Mouse (Mus musculus): ENCODE results near the gene Cryab.

Cryab gene

DNA sequence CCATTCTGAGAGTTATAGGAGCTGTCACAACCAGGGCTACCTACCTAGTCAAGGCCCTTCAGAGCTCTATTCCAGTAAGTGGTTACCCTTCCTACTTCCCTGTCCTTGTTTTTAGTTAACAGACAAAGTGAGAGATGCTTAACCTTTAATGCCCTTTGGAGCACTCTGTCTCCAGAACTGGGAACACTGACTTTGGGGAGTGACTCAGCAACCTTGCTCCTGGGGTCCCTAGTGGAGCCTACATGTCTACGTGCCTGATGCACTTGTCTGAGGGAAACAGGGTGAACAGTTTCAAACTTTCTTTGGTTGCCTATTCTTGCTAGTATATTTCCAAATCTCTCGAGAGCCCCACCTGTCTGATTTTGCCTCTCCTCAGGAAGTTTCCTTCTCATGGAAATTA lies 8.4 kb upstream of the Cryab start:
- no peak for DNase-seq (ENCODE audit: low read depth, low spot score)

DNA sequence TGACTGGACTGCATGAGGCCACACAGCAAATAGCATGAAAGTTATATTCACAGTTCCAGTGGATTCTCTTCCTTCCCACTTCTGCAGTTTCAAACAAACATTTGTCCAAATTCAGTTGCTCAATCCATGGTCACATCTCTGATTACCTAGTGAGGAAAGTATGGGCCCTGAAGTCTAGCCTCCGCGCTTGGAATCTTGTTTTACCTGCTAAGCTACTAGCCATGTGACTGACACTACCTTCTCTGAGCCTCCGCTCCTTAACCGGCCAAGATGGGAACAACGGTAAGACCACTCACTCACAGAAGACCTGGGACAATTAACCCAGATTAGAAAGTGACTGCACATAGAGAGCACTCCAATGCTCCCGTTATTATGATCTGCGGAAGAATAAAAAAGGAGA lies 5.3 kb upstream of the Cryab start:
- DNase-seq (ENCODE audit: low read depth, low spot score) = no peak

DNA sequence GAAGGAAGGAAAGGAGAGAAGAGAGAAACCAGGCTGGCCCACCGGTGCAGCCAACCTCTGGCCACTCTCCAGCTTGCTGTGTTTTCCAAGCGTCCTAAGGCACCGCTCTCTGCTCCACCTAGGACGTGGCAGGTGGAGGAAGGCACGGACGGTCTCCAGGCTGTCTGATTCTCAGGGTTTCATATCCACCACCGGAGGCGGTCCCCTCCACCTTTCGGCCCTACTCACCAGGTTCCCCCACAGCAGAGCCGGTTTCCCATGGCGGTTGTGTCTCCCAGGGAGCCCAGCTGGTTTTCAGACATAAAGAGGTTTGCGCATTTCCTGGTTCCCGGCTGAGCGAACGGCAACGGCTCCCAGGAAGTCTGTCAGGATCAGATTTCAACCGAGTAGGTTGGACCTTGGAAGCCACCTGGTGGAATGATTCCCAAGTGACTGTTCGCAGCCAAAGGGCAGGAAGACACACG lies 4.9 kb upstream of the Cryab start, which contains the start of gene 2310030G06Rik:
Gene 2310030G06Rik (minus strand): TSS at position 323 of the 464 bp plus-strand sequence.
- DNase-seq (ENCODE audit: low read depth, low spot score) = no peak

DNA sequence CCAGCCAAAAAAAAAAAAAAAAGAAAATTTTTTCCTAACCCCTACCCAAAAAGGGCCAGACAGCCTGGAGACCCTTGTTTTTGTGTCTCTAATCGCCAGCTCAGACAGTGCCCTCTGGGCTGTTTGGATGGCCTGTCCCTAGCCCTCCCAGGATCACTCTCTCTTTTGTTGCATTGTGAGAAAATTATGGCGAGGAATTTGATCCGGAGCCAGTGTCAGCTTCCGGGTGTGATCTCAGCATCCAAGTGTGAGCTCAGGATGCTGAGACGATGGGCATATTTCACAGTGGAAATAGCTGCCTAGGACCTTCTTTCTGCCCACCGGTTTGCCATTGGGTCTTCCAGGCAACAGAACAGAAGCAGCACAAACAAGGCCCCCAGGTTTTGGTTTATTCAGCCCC lies 419 bp upstream of the Cryab start:
- no peak for DNase-seq (ENCODE audit: low read depth, low spot score)

DNA sequence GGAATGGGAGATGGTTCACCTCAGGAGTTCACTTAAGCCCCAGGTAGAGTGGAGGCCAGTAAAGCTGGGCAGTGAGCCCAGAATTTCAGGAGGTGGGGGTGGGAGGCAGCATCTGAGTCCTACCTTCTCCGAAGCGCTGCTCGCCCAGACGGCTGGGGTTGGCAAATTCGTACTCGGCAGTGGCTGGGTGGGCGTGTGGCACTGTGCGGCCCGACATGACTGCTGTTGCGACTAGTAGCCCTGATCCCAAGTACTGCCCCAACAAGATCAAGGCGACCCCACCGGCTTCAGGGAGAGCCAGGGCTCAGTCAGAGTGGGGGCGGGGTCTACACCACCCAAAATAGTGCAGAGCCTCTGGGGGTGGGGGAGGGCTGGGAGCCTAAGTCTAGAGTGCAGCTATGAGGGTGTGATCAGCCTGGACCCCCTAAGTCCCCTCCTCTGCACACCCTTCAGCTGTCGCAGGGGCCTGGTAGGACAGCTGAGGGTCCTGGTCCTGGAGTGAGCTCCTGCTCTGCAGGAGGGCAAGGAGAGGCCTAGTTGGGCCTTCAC lies 1.0 kb downstream of the Cryab start, which contains the start of gene Hspb2:
Gene Hspb2 (minus strand): TSS at position 301 of the 549 bp plus-strand sequence.
- no peak for DNase-seq (ENCODE audit: low read depth, low spot score)

DNA sequence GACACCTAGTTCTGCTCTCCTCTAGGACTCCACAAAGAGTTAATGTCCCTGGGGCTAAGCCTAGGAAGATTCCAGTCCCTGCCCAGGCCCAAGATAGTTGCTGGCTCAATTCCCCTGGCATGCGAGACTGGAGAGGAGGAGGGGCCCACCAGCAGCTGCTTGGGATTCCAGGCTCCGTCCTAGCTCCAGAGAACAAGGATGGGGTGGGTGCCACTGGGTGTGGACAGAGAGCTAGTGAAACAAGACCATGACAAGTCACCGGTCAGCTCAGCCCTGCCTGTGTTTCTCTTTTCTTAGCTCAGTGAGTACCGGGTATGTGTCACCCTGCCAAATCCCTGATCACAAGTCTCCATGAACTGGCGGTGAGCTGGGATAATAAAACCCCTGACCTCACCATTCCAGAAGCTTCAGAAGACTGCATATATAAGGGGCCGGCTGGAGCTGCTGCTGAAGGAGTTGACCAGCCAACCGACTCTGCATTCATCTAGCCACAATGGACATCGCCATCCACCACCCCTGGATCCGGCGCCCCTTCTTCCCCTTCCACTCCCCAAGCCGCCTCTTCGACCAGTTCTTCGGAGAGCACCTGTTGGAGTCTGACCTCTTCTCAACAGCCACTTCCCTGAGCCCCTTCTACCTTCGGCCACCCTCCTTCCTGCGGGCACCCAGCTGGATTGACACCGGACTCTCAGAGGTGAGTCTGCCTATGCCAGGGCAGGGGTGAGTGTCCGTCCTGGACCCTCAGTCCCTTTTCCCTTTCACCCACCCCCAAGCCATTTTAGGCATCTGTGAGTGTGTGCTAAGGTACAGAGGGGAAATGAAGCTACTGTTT lies 1.9 kb downstream of the Cryab start:
- DNase-seq (ENCODE audit: low read depth, low spot score) = peak; percentile 91

DNA sequence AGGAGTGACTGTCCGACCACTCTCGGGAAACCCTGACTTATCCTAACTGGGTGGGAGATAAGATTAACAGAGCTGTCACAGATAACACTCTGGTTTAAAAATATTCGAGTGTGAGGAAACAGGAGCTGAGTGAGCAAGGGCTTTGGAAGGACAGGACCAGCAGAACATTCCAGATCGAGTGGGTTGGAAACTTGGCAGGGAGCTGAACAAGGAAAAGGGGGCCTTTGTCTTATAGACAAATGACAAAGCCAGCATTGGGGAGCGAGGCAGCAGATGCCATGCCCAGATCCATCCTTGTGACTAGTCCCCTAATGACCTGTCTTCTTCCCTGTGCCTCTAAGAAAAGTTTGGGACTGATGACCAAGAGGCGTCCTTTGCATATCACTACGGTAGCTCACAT lies 2.8 kb downstream of the Cryab start:
- DNase-seq (ENCODE audit: low read depth, low spot score) = no peak

DNA sequence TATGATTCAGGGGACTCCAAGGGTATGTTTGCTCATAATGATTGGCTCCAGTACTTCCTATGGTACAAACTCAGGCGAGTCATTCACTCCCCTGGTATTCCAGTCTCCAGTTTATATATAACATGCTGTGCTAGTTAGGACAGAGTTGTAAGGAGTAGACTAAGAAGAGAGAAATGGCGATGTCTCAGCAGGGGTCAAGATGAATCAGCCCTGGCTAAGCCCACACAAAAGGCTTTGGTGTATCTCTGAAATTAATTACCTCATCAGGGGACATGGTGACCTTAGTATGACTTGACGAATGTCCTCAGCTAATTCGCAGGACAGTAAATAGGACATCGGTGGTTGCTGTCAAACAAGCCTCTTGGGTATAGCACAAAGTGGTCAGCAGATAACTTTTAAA lies 5.6 kb downstream of the Cryab start:
- DNase-seq (ENCODE audit: low read depth, low spot score) = peak; percentile 7

DNA sequence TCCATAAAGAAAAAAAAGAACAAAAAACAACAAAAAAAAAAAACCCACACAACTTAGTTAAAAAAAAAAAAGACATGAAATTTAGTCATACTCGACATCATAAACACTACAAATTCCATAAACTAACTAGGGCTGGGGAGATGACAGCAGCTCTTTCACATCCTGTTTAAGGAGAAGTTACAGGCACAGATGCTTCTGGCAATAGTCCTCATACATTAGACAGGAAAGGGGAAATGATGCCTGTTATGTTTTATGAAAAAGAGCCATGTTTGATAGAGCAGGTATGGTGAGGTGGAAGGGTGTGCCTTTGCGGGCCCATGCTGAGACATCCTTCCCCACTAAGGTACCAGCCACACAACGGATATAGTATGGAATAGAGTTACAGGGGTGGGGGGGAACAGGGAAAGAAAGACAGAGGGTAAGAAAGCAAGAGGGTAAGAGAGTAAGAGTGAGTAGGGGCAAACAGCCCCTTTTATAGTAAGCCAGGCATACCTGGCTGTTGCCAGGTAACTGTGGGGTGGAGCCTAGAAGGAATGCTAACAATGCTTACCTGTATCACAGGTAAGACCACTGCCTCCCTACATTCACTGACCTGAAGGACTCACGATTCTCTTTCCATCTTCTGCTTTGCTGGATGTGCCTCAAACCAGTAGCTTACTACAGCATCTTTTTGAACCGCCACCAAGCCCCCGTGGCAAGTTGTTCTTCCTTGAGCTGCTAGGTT lies 10.6 kb downstream of the Cryab start:
- DNase-seq (ENCODE audit: low read depth, low spot score) = no peak

DNA sequence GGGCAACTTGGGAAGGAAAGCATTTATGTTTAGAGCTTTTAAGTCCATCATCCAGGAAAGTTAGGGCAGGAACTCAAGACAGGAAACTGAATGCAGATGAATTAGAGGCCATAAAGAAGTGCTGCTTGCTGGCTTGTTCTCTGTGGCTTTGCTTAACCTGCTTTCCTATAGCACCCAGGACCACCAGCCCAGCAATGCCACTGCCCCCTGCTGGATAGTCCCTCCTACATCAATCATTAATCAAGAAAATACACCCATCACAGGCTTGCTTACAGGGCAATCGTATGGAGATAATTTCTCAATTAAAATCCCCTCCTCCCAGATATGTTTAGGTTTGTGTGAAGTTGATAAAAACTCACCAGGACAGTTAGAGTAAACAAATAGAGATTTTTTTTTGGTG lies 12.2 kb downstream of the Cryab start:
- DNase-seq (ENCODE audit: low read depth, low spot score) = peak; percentile 61

DNA sequence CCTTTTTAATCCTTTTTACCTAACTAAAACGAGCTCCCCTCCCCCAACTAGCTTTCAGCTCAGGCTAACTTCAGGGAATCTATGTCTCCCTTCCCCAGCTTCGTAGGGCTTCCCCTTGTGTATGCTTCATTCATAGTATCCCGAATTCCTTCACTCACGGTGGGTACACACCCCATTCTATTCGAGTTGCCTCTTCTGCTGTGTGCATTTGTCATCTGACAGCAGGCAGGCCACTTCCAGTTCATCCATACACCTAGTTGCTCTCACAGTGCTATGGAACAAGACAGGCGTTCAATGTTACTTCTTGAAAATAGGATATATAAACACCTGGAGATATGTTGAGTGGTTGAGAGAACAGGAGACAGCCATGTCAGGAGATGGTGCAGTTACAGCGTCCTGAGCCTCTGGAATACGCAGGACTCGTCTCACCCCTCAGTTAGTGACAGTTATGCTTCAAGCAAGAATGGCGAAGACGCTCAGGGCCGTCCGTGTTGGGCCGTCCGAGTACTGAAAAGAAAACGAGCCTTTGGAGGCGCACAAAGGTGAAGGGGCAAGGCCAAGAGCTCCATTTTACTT lies 16.5 kb downstream of the Cryab start:
- no peak for DNase-seq (ENCODE audit: low read depth, low spot score)

DNA sequence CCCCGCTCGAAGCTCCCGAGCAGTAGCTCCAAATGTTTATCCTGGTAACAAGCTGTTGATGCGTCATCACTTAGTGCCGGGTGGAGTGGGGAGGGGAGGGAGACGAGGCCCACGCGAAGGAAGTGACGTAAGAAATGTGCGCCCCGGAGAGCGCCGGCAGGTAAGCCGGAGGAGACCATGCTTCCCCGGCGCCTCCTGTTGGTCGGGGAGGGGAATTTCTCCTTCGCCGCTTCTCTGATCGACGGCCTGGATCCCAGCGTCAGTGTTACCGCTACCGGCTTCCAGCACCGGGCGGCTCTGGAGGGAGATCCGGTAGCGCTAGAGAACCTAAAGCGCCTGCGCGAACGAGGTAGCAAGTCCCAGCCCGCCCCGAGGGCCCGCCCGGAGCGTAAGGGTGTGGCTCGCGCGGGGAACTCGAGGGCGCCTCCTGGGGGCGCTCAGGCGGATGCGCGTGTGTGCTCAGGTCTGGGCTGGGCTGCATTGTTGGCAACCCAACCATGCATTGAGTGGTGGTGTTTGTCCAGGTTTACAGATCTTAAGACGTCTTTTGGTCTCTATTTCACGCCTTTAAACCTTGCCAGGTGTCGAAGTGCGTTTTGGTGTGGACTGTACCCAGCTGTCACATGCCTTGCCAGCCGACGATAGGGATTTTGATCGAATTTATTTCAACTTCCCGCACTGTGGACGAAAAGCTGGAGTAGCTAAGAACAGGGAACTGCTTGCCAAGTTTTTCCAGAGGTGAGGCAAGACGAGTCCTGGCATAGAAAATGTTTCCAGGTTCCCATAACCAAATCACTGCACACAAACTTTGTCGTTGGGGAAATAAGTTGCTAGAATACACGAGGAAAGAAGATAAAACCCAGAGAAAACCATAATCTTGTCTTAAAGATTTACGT lies 17.2 kb downstream of the Cryab start, which contains the start of gene Fdxacb1:
Gene Fdxacb1 (plus strand): TSS at position 130 of the 896 bp plus-strand sequence.
- peak; percentile 97 for DNase-seq (ENCODE audit: low read depth, low spot score)

DNA sequence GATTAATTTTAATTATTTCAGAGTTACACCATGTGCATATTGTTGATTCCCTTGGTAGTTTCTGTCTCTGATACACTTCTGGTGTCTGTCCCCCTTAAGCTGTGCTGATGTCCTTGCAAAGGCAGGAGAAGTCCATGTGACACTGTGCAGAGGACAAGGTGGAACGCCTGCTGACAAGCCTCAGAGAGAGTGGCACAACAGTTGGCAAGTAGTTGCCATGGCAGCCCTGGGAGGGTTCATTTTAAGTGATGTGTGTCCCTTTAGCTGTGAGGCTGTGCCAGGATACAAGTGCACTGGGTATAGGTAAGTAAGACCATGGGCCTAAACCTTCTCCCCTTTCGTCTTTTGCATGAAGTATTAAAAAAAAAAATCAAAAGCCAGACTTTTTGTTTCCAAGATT lies 18.9 kb downstream of the Cryab start:
- DNase-seq (ENCODE audit: low read depth, low spot score) = no peak

DNA sequence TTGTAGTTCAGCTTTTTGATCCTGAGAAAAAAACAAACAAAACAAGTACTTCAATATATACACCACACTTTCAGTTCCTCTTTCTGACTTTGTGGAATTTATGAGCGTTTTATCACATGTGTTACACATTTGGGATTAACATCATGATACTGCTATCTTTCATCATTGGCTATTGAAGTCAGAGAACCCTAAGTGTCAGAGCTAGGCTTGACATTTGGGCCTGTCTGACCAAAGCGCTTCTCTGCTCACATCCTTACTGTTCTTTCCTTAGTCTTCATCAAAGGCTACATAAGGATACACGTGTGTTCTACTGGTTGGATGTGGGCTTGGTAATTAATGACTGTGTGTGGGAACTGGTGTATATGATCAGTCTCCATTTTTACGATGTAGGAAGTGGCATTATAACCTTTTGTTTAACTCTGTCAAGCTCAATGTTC lies 22.9 kb downstream of the Cryab start:
- DNase-seq (ENCODE audit: low read depth, low spot score) = peak; percentile 16

DNA sequence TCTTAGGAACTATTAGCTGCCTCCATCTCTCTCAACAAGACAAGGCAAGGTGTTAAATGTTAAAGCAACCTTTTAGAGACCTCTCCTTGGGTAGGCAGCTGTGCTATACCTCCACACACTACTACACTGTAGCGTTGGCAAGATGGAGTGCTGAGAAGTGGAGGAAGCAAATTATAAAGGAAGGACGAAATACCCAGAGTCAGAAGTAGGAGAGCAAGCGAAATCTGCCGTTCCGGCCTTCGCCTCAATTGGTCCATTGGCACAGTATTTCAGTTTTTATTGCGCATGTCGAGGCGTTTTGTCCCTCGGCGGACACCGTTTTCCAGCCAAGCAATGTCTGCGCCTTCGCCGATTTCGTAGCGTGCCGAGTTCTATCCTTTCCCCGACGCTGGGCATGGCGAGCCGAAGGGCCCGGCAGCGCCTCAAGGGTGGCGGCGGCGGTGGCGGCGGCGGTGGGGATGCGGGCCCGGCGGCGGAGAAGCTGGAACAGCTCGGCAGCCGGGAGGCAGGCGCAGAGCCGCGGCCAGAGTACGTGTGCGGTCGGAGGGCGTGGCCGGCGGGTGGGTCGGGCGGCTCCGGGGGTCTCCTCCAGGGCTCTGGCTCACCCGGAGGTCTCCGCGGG lies 24.0 kb downstream of the Cryab start, which contains the start of the genes Alg9 and 1110032A03Rik:
Gene Alg9 (plus strand): TSS at position 29 of the 622 bp plus-strand sequence.
Gene 1110032A03Rik (minus strand): TSS at position 530 of the 622 bp plus-strand sequence.
- peak; percentile 87 for DNase-seq (ENCODE audit: low read depth, low spot score)

DNA sequence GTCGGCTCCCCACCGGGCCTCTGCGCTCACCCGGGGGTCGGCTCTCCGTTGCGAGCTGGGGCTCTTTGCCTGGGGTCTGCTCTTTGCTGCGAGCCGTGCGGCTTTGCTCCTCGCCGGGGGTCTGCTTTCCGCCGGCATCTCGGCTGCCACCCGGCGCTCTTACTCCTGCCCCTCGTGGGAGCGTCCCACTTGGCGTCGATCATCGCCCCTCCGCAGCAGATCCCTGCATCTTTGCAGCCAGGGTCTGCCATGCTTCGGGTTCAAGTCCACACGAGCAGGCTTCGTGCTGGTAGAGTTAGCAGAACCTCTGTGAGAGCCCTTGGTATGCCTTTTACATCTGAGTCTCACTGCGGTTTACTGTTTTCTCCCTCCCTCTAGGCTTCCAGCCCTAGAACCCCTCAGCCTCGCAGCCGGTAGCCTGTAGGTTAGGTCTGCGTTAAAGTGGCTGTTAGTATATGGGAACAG lies 24.6 kb downstream of the Cryab start:
- peak; percentile 22 for DNase-seq (ENCODE audit: low read depth, low spot score)

DNA sequence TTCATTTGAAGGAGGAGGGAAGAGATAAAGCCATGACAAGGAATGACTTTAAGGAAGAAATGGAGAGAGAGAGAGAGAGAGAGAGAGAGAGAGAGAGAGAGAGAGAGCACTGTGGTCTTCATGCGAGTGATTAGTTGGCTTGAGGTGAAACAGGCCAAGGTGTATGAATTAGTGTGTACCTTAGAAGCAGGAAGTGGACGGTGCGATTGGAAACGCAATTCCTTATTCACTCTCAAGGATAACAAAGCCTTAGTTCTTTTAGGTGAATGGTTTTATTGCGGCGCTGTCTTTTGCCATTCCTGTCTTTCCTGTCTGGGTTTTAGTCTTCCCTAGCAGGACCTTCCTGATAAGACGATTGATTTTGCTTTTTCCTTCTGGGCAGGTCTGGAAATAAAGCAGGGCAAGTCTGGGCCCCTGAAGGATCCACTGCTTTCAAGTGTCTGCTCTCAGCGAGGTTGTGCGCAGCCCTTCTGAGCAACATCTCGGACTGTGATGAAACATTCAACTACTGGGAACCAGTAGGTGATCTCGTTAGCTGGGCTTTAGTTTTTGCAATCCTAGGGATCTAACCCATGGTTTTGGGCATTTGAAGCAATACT lies 25.1 kb downstream of the Cryab start:
- DNase-seq (ENCODE audit: low read depth, low spot score) = no peak

DNA sequence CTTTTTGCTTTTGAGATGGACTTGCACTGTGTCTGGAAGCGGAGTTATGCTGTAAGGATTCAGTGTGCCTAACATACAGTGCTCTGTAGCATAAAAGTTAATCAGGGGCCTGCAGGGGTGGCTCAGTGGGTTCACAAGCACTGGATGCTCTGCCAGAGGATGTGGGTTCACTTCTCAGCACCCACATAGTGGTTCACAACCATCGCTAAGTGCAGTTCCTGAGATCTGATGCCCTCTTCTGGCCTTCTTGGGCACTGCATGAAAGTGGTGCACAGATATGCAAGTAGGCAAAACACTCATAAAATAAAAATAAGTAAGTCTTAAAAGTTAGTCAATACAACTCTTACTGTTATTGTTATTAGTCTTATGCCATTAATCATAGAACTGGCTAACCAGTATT lies 31.0 kb downstream of the Cryab start:
- DNase-seq (ENCODE audit: low read depth, low spot score) = peak; percentile 57

DNA sequence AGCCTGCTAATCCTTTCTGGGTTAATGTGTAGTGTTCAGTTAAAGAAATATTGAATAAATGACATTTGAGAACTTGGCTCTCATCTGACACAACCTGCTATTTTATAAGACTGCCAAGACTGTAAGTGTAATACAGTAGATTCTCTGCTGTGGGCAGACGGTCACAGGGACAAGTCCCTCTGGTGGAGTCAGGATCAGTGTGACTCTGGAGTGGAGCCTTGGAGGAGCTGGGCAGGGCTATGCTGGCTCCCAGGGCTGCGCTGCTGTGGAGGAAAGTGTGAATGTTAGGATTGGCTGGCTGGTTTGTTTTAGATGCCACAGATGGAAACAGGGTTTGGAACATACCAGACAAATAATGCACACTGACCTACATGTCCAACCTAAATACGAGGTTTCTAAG lies 44.1 kb downstream of the Cryab start:
- DNase-seq (ENCODE audit: low read depth, low spot score) = no peak

DNA sequence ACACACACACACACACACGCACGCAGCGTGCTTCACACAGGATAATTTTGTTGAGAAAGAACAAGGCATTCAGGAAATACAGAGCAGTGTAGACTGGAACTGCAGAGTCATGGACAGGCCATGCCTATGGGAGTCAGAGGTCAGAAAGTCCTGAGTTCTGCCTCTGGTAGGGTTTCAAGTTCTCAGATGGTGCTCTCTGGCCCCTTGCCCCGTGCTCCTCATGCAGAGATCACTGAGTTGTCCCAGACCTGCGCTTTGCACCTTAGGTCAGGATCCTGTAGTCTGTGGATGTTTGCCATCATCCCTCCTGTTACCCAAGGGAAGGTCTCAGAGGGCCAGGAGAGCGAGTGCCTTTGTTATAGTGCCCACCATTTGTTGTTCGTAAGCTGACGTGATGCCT lies 45.7 kb downstream of the Cryab start:
- no peak for DNase-seq (ENCODE audit: low read depth, low spot score)
